Mouse (Mus musculus) hindbrain, embryonic 14.5 days (tissue): ENCODE measurements at regions not wholly inside any gene's neighbourhood (a gene's known extent, or its start where the extent isn't known, plus 50 kb on each side); places are given as distances from the start of the nearest gene placed in this dataset.

Experiments used
- ATAC-seq: fragments of 200-750 bp; cut with Nextera tagmentation; 2 replicates; pipeline ENCODE4 v1.8.0; 2017; ENCODE audit warnings: moderate number of reproducible peaks, mild to moderate bottlenecking, moderate TSS enrichment, moderate library complexity; ENCODE audit not compliant: low FRiP score
- DNase-seq: peaks from one replicate; pipeline ENCODE4 v3.0.0-alpha.2; 2015; ENCODE audit warnings: low spot score
- H3K27ac ChIP-seq: fragments of 300-500 bp; sonication (generic); 2 replicates; pipeline ENCODE4 v1.5.1; 2014; ENCODE audit warnings: mild to moderate bottlenecking, moderate library complexity
- H3K27me3 ChIP-seq: fragments of 300-500 bp; sonication (generic); 2 replicates; pipeline ENCODE4 v1.6.1; 2014; ENCODE audit warnings: mild to moderate bottlenecking, low read length, mixed read lengths; ENCODE audit not compliant: control insufficient read depth, insufficient read depth
- H3K36me3 ChIP-seq: fragments of 300-500 bp; sonication (generic); replicated peaks from 2 replicates; pipeline ENCODE4 v1.6.1; 2014; ENCODE audit not compliant: control insufficient read depth, insufficient read depth
- H3K4me1 ChIP-seq: fragments of 300-500 bp; sonication (generic); replicated peaks from 2 replicates; pipeline ENCODE4 v1.6.1; 2014; ENCODE audit warnings: antibody characterized with exemption, low read length, mixed read lengths; ENCODE audit not compliant: control insufficient read depth, insufficient read depth
- H3K4me2 ChIP-seq: fragments of 300-500 bp; sonication (generic); replicated peaks from 2 replicates; pipeline ENCODE4 v1.6.1; 2014; ENCODE audit warnings: mild to moderate bottlenecking, moderate library complexity
- H3K4me3 ChIP-seq: fragments of 300-500 bp; sonication (generic); replicated peaks from 2 replicates; pipeline ENCODE4 v1.5.1; 2014; ENCODE audit warnings: mild to moderate bottlenecking, low read length
- H3K9ac ChIP-seq: fragments of 300-500 bp; sonication (generic); 2 replicates; pipeline ENCODE4 v1.6.1; 2014
- H3K9me3 ChIP-seq: fragments of 300-500 bp; sonication (generic); 2 replicates; pipeline ENCODE4 v1.6.1; 2016; ENCODE audit warnings: low read length; ENCODE audit not compliant: control insufficient read depth
- WGBS: fragments of 180-500 bp; shearing (Covaris S2); extraction: QIAGEN DNeasy Blood & Tissue Kit; methylation state at CpG from one replicate; pipeline ENCODE4 v1.1.7; 2014; 5-methylcytosine and 5-hydroxymethylcytosine counted together

DNA sequence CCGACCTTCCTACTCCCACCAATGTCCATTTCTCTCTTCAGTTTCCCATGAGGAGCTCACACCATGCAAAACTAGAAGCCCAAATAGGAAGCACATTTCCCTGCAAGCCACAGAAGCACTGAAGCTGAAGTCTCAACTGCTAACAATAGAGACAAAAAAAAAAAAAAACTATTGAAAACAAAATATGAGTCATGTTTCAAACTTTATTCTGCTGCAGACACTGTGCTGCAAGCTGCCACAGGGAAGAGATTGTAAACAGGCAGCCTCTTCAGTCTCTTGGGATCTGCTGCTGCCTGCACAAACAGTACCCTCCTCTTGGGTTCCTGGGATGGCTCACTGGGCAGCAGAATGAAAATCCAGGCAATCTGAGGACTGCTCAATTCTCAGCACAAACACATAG is 148.9 kb downstream of the Qdpr start:
- Histone ChIP-seq H3K27me3 (no peaks in the 10 kb centered on the region), H3K4me1 (no peaks in the 10 kb centered on the region), H3K36me3 (no peaks in the 10 kb centered on the region), H3K4me3 (no peak overlapping the region), H3K9ac (no peak overlapping the region), H3K4me2 (no peak overlapping the region), H3K27ac (no peak overlapping the region), H3K9me3 (no peaks in the 10 kb centered on the region)
- WGBS, result 78% methylated on average over 1 of the region's 1 CpGs
- ATAC-seq (no peak), DNase-seq (no peak)

DNA sequence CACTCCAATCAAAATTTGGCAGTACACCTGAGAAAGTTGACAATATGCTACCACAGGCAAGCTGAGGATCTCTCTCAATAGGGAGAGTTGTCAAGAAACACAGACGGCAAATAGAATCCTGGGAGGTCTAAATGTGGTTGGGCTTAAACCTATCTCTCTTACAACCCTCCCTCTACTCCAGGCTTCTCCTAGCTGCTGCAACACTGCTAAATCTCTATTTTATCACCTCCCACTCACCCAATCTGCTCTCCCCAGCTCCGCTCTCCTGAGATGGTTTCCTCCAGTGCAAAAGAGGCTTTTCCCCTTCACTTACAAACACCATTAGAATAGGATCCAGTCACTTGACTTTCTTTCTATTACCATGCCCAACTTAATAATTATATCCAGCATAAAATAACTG is 151.2 kb downstream of the Qdpr start:
- Histone ChIP-seq H3K4me2 (no peak overlapping the region), H3K4me3 (no peak overlapping the region), H3K27me3 (no peaks in the 10 kb centered on the region), H3K27ac (no peak overlapping the region), H3K36me3 (no peaks in the 10 kb centered on the region), H3K4me1 (no peaks in the 10 kb centered on the region), H3K9ac (no peak overlapping the region), H3K9me3 (no peaks in the 10 kb centered on the region)
- WGBS, result 79% methylated on average over 2 of the region's 2 CpGs
- no peak for ATAC-seq
- no peak for DNase-seq

DNA sequence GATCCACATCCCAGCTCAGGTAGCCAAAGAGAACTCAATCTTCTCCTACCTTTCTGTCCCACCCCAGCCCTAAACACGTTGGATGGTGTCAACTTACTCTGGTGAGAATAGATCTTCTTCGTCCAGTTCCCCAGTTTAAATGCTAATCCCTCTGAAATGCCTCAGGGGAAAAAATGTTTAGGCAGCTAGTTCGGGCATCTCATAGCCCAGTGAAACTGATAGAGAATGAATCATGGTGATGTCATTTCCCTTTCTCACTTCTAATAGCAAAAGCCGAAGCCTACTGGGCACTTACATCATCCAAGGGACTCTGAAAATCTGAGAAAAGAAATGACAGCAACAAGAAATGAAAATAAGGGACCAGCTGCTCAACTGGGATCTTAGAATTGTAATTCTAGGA is 154.9 kb downstream of the Qdpr start:
- no peak for DNase-seq
- no peaks in the 10 kb centered on the region for H3K9me3 ChIP-seq
- ATAC-seq, result no peak
- no peak overlapping the region for H3K4me2 ChIP-seq
- no peak overlapping the region for H3K27ac ChIP-seq
- H3K27me3 ChIP-seq, result no peaks in the 10 kb centered on the region
- H3K4me1 ChIP-seq, result no peaks in the 10 kb centered on the region
- 73% methylated on average over 4 of the region's 4 CpGs for WGBS
- H3K4me3 ChIP-seq, result no peak overlapping the region
- H3K36me3 ChIP-seq, result no peaks in the 10 kb centered on the region
- no peak overlapping the region for H3K9ac ChIP-seq

GRCm38 (mm10) chr5:45292833-45293546 is 157.0 kb downstream of the Qdpr start:
- ATAC-seq (no peak), DNase-seq (no peak)
- WGBS, result 72% methylated on average over 9 of the region's 9 CpGs
- Histone ChIP-seq H3K36me3 (no peaks in the 10 kb centered on the region), H3K4me3 (no peak overlapping the region), H3K9me3 (no peaks in the 10 kb centered on the region), H3K9ac (no peak overlapping the region), H3K27me3 (no peaks in the 10 kb centered on the region), H3K4me2 (no peak overlapping the region), H3K27ac (no peak overlapping the region), H3K4me1 (no peaks in the 10 kb centered on the region)

GRCm38 (mm10) chr5:45292383-45292782 is 157.7 kb downstream of the Qdpr start:
- WGBS, result 83% methylated on average over 1 of the region's 1 CpGs
- no peak overlapping the region for H3K9ac ChIP-seq
- H3K27ac ChIP-seq, result no peak overlapping the region
- no peaks in the 10 kb centered on the region for H3K27me3 ChIP-seq
- H3K4me3 ChIP-seq, result no peak overlapping the region
- H3K4me1 ChIP-seq, result no peaks in the 10 kb centered on the region
- no peaks in the 10 kb centered on the region for H3K36me3 ChIP-seq
- no peak for DNase-seq
- H3K4me2 ChIP-seq, result no peak overlapping the region
- H3K9me3 ChIP-seq, result no peaks in the 10 kb centered on the region
- ATAC-seq, result no peak

DNA sequence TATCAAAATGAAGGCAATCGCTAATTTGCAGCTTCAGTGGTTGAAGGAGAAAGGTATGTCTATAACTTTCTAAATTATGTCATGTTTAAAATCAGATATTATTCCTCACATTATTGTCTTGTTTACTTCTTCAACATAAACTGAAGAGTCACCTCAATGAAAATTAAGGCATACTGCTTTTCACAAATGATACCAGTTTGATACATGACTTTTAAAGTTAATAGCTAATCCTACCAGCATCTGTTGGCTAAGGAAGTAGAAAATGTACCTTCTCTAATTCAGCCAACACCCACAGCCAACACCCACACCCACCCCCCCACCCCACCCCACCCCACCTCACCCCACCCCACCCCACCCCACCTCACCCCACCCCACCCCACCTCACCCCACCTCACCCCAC is 158.3 kb downstream of the Qdpr start:
- Histone ChIP-seq H3K4me1 (no peaks in the 10 kb centered on the region), H3K36me3 (no peaks in the 10 kb centered on the region), H3K9me3 (no peaks in the 10 kb centered on the region), H3K27me3 (no peaks in the 10 kb centered on the region), H3K9ac (no peak overlapping the region), H3K27ac (no peak overlapping the region), H3K4me2 (no peak overlapping the region), H3K4me3 (no peak overlapping the region)
- no peak for ATAC-seq
- DNase-seq, result no peak
- 100% methylated on average over 1 of the region's 1 CpGs for WGBS

DNA sequence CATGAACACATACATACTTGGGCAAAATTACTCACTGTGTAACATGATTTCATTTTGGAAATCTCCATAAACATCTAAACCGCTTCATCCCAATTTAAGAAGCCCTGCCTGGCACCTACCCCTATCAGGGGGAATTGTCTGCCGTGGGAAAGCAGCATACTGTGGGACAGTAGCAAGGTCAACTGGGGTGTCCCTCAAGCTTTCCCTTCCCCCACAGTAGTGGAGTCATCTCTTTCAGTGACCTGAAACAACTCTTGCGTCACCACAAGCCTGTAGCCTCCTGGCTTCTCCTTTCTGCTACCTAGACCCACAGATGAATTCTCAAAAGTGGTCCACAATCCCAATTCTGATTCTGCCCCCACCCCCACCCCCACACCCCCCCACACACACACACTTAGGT is 158.8 kb downstream of the Qdpr start:
- no peaks in the 10 kb centered on the region for H3K9me3 ChIP-seq
- 94% methylated on average over 3 of the region's 3 CpGs for WGBS
- ATAC-seq, result no peak

GRCm38 (mm10) chr5:45286454-45286853 is 163.6 kb downstream of the Qdpr start:
- Histone ChIP-seq H3K9ac (no peak overlapping the region), H3K36me3 (no peaks in the 10 kb centered on the region), H3K4me1 (0 out of 2 replicates have a peak, but pooled peaks cover 6% of the 10 kb centered on the region), H3K4me3 (no peak overlapping the region), H3K27ac (no peak overlapping the region), H3K4me2 (no peak overlapping the region), H3K9me3 (no peaks in the 10 kb centered on the region), H3K27me3 (no peaks in the 10 kb centered on the region)
- ATAC-seq, result no peak
- WGBS, result 89% methylated on average over 8 of the region's 8 CpGs
- no peak for DNase-seq

More for the DNA sequence above, 158.8 kb downstream of the Qdpr start:
- Histone ChIP-seq H3K27ac (no peak overlapping the region), H3K9ac (no peak overlapping the region), H3K4me3 (no peak overlapping the region), H3K4me1 (no peaks in the 10 kb centered on the region), H3K4me2 (no peak overlapping the region), H3K27me3 (no peaks in the 10 kb centered on the region), H3K36me3 (no peaks in the 10 kb centered on the region)
- no peak for DNase-seq

DNA sequence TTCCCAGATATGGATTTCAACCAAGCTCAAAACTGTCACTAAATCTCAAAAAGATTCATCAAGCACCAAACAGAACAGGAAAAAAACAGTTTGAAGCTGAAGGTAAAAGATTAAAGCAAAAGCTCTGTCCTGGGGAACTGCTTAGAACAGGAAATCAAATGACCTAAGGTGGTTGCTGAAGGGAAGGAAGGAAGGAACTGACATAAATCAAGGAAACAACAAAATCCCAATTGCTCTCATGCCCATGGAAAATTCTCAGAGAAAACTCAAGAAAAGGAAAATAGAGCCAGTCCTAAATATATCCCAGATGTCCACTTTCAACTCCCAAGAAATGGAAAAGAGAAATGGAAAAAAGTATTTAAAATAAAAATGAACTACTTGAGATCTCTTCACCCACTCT is 165.4 kb downstream of the Qdpr start:
- Histone ChIP-seq H3K4me1 (0 out of 2 replicates have a peak, but pooled peaks cover 6% of the 10 kb centered on the region), H3K36me3 (no peaks in the 10 kb centered on the region), H3K9me3 (no peaks in the 10 kb centered on the region), H3K27me3 (no peaks in the 10 kb centered on the region), H3K9ac (no peak overlapping the region), H3K4me2 (no peak overlapping the region), H3K27ac (no peak overlapping the region), H3K4me3 (no peak overlapping the region)
- DNase-seq (no peak), ATAC-seq (no peak)

- 62% methylated on average over 2 of the region's 2 CpGs for WGBS
- no peak overlapping the region for H3K9ac ChIP-seq
- H3K27me3 ChIP-seq, result no peaks in the 10 kb centered on the region
- H3K4me2 ChIP-seq, result no peak overlapping the region
- DNase-seq (no peak), ATAC-seq (no peak)
- H3K9me3 ChIP-seq, result no peaks in the 10 kb centered on the region
- H3K4me3 ChIP-seq, result no peak overlapping the region
- 0 out of 2 replicates have a peak, but pooled peaks cover 6% of the 10 kb centered on the region for H3K4me1 ChIP-seq
- H3K36me3 ChIP-seq, result no peaks in the 10 kb centered on the region
- H3K27ac ChIP-seq, result no peak overlapping the region
These were observed 166.1 kb downstream of the Qdpr start for GRCm38 (mm10) chr5:45283908-45284415.
